Mouse (Mus musculus) large intestine, adult 2 months (tissue): Measurements from ENCODE around the gene Btbd9. TPM values are rescaled to one million over a fixed set of nuclear protein-coding genes. Genes with fewer than 3 reads are reported as not detected.

ENCODE experiments used
- DNase-seq: peaks from one replicate; pipeline ENCODE4 v3.0.0-alpha.2; 2012; ENCODE audit warnings: low read depth, low spot score
- WGBS: fragments of 180-500 bp; shearing (Covaris S2); methylation state at CpG from one replicate; pipeline ENCODE4 v1.1.7; 2018; 5-methylcytosine and 5-hydroxymethylcytosine counted together
- polyA plus RNA-seq: library from polyadenylated mRNA; depleted of rRNA; stranded (reverse); fragments of >200 nt; gene quantifications from 2 replicates; pipeline ENCODE4 v1.2.3, GENCODE M21; 2012

The Btbd9 gene
- polyA plus RNA-seq, 1 experiment = 13.5 TPM

GRCm38 (mm10) chr17:30269136-30270063 is 306.9 kb downstream of the Btbd9 start:
- WGBS = 36% methylated on average over 11 of the region's 11 CpGs
- no peak for DNase-seq

GRCm38 (mm10) chr17:30268456-30268855 is 307.8 kb downstream of the Btbd9 start:
- 80% methylated on average over 8 of the region's 8 CpGs for WGBS

GRCm38 (mm10) chr17:30267432-30267973 is 308.8 kb downstream of the Btbd9 start:
- DNase-seq = no peak
- 92% methylated on average over 5 of the region's 5 CpGs for WGBS

More at GRCm38 (mm10) chr17:30268456-30268855, 307.8 kb downstream of the Btbd9 start:
- no peak for DNase-seq

GRCm38 (mm10) chr17:30263535-30263934 is 312.8 kb downstream of the Btbd9 start:
- WGBS = 34% methylated on average over 2 of the region's 2 CpGs
- DNase-seq = no peak

GRCm38 (mm10) chr17:30262943-30263342 is 313.3 kb downstream of the Btbd9 start:
- DNase-seq = no peak
- 82% methylated on average over 6 of the region's 6 CpGs for WGBS

- no peak for DNase-seq
- WGBS = 56% methylated on average over 4 of the region's 4 CpGs
These were observed 313.8 kb downstream of the Btbd9 start for GRCm38 (mm10) chr17:30262440-30262839.

GRCm38 (mm10) chr17:30261983-30262340 is 314.3 kb downstream of the Btbd9 start:
- WGBS = 78% methylated on average over 3 of the region's 3 CpGs
- no peak for DNase-seq

- WGBS = 32% methylated on average over 10 of the region's 10 CpGs
- no peak for DNase-seq
These were observed 314.8 kb downstream of the Btbd9 start for GRCm38 (mm10) chr17:30261307-30261982.

GRCm38 (mm10) chr17:30260641-30261306 is 315.5 kb downstream of the Btbd9 start:
- WGBS = 46% methylated on average over 6 of the region's 6 CpGs
- no peak for DNase-seq

- DNase-seq = no peak
- WGBS = 88% methylated on average over 6 of the region's 6 CpGs
These were observed 316.4 kb downstream of the Btbd9 start for GRCm38 (mm10) chr17:30259938-30260337.

GRCm38 (mm10) chr17:30258480-30258879 is 317.8 kb downstream of the Btbd9 start:
- no peak for DNase-seq
- 85% methylated on average over 4 of the region's 4 CpGs for WGBS

- DNase-seq = no peak
- WGBS = 58% methylated on average over 8 of the region's 8 CpGs
These were observed 320.2 kb downstream of the Btbd9 start for GRCm38 (mm10) chr17:30255928-30256560.

GRCm38 (mm10) chr17:30253924-30254323 is 322.4 kb downstream of the Btbd9 start:
- DNase-seq = no peak
- WGBS = 84% methylated on average over 7 of the region's 7 CpGs

GRCm38 (mm10) chr17:30253028-30253427 is 323.3 kb downstream of the Btbd9 start:
- DNase-seq = no peak
- 92% methylated on average over 5 of the region's 5 CpGs for WGBS

- no peak for DNase-seq
- 33% methylated on average over 10 of the region's 10 CpGs for WGBS
These were observed 331.0 kb downstream of the Btbd9 start for GRCm38 (mm10) chr17:30245308-30245706.

GRCm38 (mm10) chr17:30244651-30245307 is 331.5 kb downstream of the Btbd9 start:
- DNase-seq = no peak
- WGBS = 43% methylated on average over 14 of the region's 14 CpGs

GRCm38 (mm10) chr17:30243540-30243939 is 332.7 kb downstream of the Btbd9 start:
- WGBS = 86% methylated on average over 7 of the region's 7 CpGs
- DNase-seq = no peak

- WGBS = 94% methylated on average over 4 of the region's 4 CpGs
- no peak for DNase-seq
These were observed 333.6 kb downstream of the Btbd9 start for GRCm38 (mm10) chr17:30242647-30243046.

GRCm38 (mm10) chr17:30241720-30242322 is 334.5 kb downstream of the Btbd9 start:
- WGBS = 81% methylated on average over 17 of the region's 17 CpGs
- no peak for DNase-seq
